In genomic region chr5:96912254-96912635, GRCm38 (mm10) we compare ENCODE assay signal across 10 mouse cellular contexts.
DNase-seq lines count a peak whose midpoint lies in the region; ATAC-seq and TF ChIP-seq lines count a peak whose summit lies in the region.
"Had no signal": no experiment of that assay in that cellular context is flagged by ENCODE, and none has a peak within 500 bp of the region (broad histone marks: within the 10 kb centered on the region; RNA-seq: fewer than 3 reads in every experiment).

No protein-coding gene starts in this region.

- no peak for TF ChIP-seq POLR2A in bone marrow, adult 2 months (IDR thresholded peaks at IDR 0.05; ENCODE audit: borderline replicate concordance, control insufficient read depth, low read depth, low read length)

- DNase-seq in left cerebral cortex, adult 2 months (ENCODE audit: extremely low spot score in 1 of 2, low spot score in 2 of 2) = no peak
- no peak for DNase-seq in left cerebral cortex, adult 11 months (ENCODE audit: low spot score)
- DNase-seq in T-cell, adult 2 months (ENCODE audit: low spot score) = no peak
- no peak for DNase-seq in ovary, postnatal 14 days (ENCODE audit: low spot score)
- DNase-seq: spleen, adult 18-20 months had no signal

- ATAC-seq in granulocyte monocyte progenitor cell, adult 5-6 weeks (replicated peaks; ENCODE audit: poor library complexity, severe bottlenecking) = peak; percentile 36

- intact Hi-C loops in left cerebral cortex, adult 2 months (cut with DNase I) = no loop called here

- no peaks in the 10 kb centered on the region for H3K27me3 ChIP-seq in megakaryocyte, embryonic 14.5 days (replicated peaks)
- H3K27me3 ChIP-seq: embryonic facial prominence, embryonic 12.5 days; limb, embryonic 13.5 days had no signal

- H3K4me3 ChIP-seq in left cerebral cortex, adult 2 months = no peak overlapping the region
- H3K4me3 ChIP-seq in bone marrow, adult 2 months (replicated peaks; ENCODE audit: control insufficient read depth, low read depth, low read length) = no peak overlapping the region
- H3K4me3 ChIP-seq in megakaryocyte, embryonic 14.5 days (replicated peaks) = peak overlapping the region; percentile 88
- H3K4me3 ChIP-seq: embryonic facial prominence, embryonic 12.5 days; limb, embryonic 13.5 days had no signal

- peak overlapping the region; percentile 19; the same call in 1 of the 2 replicates for H3K27ac ChIP-seq in left cerebral cortex, adult 2 months
- H3K27ac ChIP-seq in bone marrow, adult 2 months (ENCODE audit: control insufficient read depth, insufficient read depth, low read depth, low read length, poor library complexity) = peak overlapping the region; percentile 92
- H3K27ac ChIP-seq: limb, embryonic 13.5 days had no signal

- WGBS in bone marrow, adult 2 months = 1% methylated on average over 4 of the region's 4 CpGs

- TF ChIP-seq CTCF in left cerebral cortex, adult 2 months (IDR thresholded peaks at IDR 0.05) = no peak
- no peak for TF ChIP-seq CTCF in bone marrow, adult 2 months (IDR thresholded peaks at IDR 0.05; ENCODE audit: control insufficient read depth, insufficient read depth, low read length)

- peaks cover 11% of the 10 kb centered on the region for H3K4me1 ChIP-seq in bone marrow, adult 2 months (ENCODE audit: control insufficient read depth, insufficient read depth, low read length)
- peaks cover 93% of the 10 kb centered on the region for H3K4me1 ChIP-seq in megakaryocyte, embryonic 14.5 days
- H3K4me1 ChIP-seq: limb, embryonic 13.5 days had no signal

- H3K9me3 ChIP-seq in megakaryocyte, embryonic 14.5 days = no peaks in the 10 kb centered on the region
- H3K9me3 ChIP-seq: embryonic facial prominence, embryonic 12.5 days; limb, embryonic 13.5 days had no signal

- peaks cover 18% of the 10 kb centered on the region for H3K36me3 ChIP-seq in megakaryocyte, embryonic 14.5 days (replicated peaks; ENCODE audit: low read length)
- H3K36me3 ChIP-seq: embryonic facial prominence, embryonic 12.5 days; limb, embryonic 13.5 days had no signal
